Mouse (Mus musculus): ENCODE measurements around the gene Twnk.

The Twnk gene

DNA sequence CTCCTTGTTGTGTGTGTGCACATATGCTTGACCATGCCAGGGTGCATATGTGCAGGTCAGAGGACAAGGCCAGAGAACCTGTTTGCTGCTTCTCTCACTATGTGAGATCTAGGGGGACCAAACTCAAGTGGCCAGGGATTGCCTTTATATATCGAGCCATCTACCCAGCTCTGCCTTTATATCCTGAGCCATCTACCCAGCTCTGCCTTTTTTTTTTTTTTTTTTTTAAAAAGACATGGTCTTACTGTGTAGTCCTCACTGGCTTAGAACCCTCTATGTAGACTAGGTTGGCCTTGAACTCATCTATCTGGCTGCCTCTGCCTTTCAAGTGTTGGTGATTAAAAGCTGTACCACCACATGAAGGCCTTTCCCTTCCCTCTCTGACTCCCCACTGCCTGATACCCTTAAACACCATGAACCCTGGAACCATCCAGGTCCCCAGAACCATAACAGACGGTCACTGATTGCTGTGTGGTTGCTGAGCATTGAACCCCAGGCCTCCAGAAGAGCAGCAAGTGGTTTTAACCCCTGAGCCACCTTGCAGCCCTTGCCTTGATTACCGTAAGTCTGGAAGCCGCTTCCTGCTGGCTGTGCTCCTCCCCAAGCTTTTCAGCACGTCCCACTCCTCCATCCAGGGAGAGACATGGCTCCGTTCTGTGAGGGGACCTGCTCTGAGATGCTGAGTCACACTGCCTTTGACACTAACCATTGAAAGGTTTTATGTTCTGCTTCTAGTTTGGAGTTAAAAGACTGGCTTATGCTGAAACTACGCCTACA lies 1.5 kb upstream of the Twnk start:
- DNase-seq = no peak

DNA sequence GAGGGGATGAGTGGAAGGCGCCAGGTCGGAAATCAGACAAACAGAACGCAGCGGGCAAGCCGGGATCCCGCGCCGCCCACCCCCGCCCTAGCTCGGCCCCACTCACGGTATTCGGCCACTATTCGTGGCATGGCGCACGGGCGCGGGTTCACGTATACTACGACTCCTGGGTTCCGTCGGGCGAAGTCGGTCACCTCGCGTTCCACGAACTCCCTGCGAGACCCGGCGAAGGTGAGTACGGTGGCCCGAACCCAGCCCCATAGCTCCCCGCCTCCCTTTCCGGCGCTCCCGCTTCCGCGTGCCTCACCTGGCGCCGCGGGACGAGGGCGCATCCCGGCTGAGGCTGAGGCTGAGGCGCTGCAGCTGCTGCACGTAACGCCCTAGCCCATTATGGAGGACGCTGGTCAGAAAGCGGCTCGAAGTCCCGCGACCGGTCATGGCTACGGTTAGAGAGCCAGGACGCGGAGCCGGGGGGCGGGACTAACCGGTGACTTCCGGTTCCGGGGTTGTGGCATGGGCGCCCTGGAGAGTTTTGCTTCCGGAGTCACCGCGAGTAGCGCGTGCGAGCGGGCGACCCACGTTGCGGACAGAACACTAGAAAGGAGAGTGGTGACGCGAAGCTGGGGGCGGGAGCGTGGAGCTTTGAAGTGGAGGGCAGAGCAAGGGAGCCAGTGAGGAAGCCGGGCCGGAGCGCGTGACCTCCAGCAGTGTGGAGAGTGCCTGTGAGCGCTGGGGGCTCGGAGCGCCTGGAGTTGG lies 672 bp downstream of the Twnk start, which contains the start of gene Mrpl43:
Mrpl43 (minus strand) TSS at position 486 of the 756 bp plus-strand sequence.
- DNase-seq = peak; percentile 98 to 100

DNA sequence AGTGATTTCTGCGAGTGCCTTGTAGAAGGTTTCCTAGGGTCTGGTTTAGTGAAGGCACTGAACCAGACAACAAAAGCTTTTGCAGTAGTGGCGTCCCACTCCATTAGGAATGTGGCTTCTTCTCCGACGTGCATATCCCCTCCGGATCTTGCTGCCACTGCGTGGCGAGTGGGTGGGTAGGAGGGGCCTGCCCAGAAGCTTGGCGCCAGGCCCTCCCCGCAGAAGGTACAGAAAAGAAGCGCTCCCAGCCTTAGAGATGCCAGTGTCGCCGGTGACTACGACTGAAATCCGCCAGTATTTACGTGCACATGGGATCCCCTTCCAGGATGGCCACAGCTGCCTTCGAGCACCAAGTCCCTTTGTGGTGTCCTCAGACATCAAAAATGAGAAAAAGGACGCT lies 1.6 kb downstream of the Twnk start:
- DNase-seq = peak; percentile 42 to 56

- DNase-seq = peak; percentile 46
These were observed 2.1 kb downstream of the Twnk start for GRCm38 (mm10) chr19:45007425-45008191.

DNA sequence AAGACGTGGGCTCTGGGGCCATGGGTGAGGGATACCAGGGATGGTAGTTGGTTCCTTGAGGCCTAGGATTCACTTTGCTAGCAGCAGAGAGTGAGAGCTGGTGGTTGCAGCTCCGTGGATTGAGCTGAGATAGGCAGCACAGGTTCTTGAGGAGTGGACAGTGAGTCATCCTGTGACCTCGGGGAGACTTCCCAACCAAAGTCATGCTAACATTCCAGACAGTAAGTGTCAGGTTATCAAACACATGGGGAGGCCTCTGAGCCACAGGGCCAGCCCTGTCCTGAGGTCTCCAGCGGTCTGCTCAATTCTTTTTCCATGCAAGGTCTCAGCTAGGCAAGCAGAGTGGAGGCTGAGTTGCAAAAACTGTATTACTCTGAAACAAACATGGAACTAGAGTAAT lies 5.2 kb downstream of the Twnk start:
- DNase-seq = no peak

DNA sequence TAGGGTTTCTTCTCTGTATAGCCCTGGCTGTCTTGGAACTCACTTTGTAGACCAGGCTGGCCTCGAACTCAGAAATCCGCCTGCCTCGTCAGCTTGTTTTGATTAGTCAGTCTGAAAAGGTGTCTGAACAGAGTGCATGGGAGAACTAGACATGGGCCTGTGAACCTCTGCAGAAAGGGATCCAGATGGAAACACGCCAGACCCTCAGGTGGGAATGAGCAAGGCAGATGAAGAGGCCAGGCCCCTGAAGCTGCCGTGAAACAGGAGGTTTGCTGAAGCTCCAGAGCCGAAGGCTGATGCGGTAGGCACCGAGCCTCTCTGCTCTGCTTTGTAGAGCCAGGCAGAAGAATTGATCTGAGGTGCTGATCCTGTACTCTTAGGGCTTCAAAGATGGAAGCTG lies 6.8 kb downstream of the Twnk start:
- peak; percentile 52 to 55 for DNase-seq

DNA sequence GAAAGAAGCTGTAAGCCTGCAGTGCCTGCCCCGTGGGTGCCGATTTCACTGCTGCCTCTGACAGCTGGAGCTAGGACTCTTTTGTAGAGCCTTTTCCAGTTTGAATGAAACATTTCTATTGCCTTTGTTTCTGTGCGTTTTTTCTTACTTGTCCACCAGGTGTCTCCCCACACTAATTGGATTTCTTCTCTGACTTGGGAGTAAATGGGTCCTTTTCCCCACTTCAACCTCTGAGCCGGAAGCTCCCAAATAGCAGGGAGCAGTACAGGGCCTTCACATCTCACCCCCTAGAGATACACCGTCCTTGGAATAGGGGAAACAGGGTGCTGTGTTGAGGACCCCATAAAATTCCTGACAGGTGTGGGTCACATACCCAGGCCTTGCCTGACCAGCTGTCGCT lies 7.2 kb downstream of the Twnk start:
- DNase-seq = peak in 1 of 2 experiments; percentile 56

DNA sequence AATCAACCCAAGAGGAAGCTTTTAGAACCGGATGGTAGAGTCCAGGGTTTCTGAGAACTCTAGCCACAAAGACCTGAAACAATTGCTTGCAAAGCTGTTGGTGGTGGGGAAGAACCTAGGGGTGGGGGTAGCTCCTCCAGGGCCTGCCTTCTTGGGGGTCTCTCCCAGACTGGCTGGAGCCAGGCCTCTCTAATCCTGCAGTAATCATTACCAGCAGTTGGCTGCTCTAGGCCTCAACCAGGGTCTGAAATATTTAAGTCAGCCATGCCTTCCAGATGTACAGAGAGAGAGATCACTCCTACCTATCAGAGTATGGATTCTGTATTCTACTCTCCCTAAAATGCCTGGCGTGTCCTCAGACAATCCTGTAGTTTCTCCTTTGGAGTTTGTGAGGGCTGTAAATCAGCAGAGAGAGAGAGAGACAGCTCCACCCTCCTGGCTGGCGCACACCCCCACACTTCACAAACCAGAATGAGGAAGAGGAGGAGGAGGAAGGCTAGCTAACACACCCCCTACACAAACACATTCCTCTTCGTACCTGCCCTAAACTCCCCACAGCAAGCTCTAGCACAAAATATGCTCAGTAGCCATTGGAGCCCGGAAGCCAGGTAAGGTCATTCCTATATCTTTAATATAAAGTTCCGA lies 8.2 kb downstream of the Twnk start:
- DNase-seq = no peak

DNA sequence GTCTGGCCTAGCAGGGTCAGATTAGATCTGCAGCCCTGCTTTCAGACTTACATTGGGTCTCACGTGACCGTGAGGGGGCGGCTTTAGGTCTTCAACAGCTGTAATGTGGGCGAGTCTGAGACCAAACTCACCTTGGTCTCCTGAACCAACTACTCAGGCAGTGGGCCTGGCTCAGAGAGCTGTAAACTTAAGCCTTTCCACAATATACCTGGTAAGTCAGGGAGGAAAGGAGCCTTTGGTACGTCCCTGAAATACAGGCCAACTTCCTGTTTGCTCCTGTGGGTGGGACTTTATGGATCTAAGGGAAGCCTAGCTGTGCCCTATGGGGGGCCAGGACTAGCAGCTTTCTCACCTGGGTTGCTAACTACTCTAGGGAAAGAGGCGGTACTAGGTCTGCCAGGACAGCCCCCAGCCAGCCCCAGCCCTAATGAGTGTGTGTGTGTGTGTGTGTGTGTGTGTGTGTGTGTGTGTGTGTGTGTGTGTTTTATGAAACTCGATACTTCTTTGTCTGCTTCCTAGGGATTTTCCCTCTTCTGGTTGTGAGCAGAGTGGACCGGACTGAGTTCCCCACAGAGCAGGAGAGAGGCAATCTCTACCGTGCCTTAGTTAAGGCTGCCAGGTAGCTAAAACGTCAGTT lies 9.0 kb downstream of the Twnk start, which contains the start of gene Lzts2:
Lzts2 (plus strand) TSS at position 80 of the 637 bp plus-strand sequence.
- no peak for DNase-seq

GRCm38 (mm10) chr19:45014981-45015402 lies 9.5 kb downstream of the Twnk start:
- peak; percentile 71 to 73 for DNase-seq

DNA sequence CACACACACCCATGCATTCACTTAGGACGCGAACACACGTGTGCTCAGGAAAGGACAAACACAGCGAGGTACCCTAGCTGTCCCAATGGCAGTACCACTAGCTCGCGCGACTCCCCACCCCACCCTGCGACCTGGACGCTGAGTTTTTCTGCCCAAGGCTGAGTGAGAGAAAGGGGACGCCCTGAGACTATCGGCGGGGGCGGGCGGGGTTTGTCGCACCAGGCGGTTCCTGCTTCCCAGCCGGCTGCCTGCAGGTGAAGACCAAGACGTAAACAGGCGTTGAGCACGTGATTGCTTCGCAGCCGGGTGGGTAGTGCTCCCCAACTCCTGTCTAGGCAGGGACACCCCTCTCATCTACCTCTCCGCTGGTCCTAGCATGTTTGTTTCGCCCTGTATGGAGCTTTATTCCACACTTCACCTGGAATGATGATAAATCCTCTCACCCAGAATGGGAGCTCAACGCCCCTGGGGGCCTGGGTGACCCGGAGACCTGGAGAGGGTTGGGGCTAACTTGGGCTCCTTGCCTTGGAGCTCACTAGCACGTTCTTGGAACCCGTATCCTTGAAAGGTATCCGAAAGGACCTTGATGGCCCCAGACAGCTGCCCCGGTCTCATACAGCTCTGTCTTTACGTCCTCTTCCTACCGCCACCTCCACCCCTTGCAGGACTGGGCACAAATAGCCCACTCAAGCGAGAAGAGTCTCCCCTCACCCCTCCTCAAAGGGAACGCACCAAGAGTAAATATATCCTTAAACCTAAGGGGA lies 10.2 kb downstream of the Twnk start:
- DNase-seq = peak; percentile 67 to 72

GRCm38 (mm10) chr19:45016341-45017215 lies 11.1 kb downstream of the Twnk start:
- peak; percentile 96 for DNase-seq

DNA sequence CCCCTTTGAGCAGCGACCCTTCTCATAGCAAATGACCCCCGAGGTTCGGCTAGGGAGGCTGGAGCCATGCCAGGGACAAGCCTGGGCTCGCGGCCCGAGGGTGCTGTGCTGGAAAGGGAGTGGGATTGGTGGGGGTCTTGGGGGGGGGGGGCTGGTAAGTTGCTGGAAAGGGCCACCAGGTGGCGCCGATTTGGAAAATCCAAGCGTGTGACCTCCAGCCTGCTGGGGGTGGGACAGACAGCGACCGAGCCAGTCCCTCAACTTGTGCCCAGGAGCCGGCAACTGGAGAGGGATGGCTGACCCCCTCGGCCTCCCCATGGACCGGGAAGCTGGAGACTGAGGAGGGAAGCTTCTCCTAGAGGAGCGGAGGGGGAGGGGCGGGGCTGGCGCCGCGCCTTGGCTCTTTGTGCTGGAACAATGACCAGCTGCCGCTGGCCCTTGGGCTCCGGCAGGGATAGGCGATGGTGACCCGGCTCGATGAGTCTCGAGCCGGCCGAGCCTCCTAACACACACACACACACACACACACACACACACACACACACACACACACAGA lies 11.8 kb downstream of the Twnk start:
- peak; percentile 93 for DNase-seq

DNA sequence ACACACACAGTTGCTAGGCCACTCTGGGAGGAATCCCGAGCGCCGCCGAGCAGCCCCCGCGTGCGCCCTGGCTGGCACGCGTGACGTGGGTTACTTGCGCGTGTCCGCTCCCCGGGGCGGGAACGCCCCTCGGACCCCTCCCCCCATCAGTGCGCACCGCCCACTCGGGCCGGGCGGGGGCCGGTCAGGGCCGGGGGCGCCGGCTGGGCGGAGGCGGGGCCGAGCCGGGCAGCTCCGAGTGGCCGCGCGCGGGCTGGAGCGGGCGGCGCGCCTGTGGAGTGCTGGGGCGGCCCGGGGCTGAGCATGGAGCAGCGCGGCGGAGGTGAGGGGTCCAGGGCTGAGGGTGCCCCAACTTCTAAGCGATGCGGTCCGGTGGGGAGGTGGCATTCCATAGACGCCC lies 12.4 kb downstream of the Twnk start:
- peak; percentile 93 to 96 for DNase-seq

DNA sequence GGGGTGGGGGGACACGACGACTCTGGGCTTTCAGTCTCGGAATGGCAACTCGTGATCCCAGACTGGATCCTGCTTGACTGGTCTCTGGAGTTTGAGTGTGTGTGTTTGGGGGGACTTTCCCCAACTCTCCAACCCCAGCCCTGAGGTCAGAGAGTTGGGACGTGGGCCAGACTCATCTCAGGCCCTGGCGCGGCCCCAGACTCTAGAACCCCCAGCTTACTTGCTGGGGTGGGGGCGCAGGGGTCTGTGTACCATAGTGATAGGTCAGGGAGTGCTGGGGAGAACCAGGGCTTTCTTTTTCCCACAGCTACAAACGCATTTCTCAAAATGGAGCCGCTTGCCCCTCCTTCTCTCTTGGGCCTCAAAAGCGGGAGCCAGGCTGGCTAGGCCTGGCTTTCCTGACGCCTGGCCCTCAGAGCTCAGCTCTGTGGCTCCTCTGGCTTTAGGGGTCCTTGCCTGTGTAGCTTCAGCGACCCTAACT lies 12.9 kb downstream of the Twnk start:
- DNase-seq = peak; percentile 61 to 68

GRCm38 (mm10) chr19:45020348-45020747 lies 14.9 kb downstream of the Twnk start:
- DNase-seq = no peak

DNA sequence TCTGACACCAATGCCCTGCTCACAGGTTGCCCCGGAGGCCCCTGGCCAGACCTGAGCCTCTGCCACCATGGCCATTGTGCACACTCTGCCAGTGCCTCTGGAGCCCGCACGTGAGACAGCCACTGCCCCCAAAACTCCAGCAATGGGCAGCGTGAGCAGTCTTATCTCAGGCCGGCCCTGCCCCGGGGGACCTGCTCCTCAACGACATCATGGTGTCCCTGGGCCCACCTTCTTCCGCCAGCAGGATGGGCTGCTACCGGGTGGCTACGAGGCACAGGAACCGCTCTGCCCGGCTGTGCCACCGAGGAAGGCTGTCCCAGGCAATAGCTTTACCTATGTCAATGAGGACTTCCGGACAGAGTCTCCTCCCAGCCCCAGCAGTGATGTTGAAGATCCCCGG lies 15.9 kb downstream of the Twnk start:
- DNase-seq = no peak

DNA sequence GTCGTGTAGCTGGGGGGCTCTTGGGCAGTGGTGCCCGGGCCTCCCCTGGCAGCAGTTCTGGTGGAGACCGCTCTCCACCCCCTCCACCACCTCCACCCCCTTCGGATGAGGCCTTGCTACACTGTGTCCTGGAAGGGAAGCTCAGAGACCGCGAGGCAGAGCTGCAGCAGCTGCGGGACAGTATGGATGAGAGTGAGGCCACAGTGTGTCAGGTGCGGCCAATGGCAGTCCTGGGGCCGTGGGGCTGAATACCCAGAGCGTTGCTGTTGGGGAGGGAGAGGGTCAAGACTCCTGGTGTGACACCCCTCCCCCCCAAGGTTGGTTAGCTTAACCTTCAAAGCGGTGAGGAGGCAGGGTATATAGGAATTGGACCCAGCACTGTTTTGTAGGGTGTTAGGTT lies 18.5 kb downstream of the Twnk start:
- DNase-seq = no peak

DNA sequence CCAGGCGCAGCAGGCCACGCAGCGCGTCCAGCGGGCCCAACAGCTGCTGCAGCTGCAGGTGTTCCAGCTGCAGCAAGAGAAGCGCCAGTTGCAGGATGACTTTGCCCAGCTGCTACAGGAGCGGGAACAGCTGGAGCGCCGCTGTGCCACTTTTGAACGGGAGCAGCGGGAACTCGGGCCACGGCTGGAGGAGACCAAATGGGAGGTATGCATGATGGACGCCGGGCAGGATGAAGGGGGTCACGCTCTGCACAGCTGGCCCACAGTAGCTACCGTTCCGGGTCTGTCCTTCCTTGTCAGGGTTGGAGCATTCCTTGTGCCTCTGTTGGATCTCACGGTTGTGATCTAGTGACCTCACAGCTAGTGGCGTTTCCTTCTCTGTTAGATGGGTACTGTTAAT lies 19.3 kb downstream of the Twnk start:
- no peak for DNase-seq
